Mouse (Mus musculus) MEL (cell line): ENCODE data around the gene Rsu1. TPM values are rescaled to one million over a fixed set of nuclear protein-coding genes. Genes with fewer than 3 reads are reported as not detected.
A peak's percentile ranks its signal among the peaks of the same experiment; 100 is the strongest.
"Not testable (repeated sequence)": the region's sequence is repeated elsewhere in the genome, so short reads cannot be mapped to it uniquely, and the experiment has no call there.

ENCODE experiments used
- DNase-seq: peaks from one replicate; pipeline ENCODE4 v3.0.0; 2011; ENCODE audit warnings: low read depth, low spot score
- H3K27ac ChIP-seq: 2 replicates; pipeline ENCODE4 v1.5.1; 2012; ENCODE audit warnings: low read depth, mild to moderate bottlenecking, control low read depth, low read length, moderate library complexity; ENCODE audit not compliant: control insufficient read depth
- H3K27me3 ChIP-seq, 2 experiments: fragments of 150-350 bp in 1 of 2; sonication (generic) in 1 of 2; 2 replicates each; pipeline ENCODE4 v1.6.1; 2012; ENCODE audit warnings: low read length in 2 of 2, mild to moderate bottlenecking in 2 of 2, improper control_type of control experiment in 1 of 2, moderate library complexity in 1 of 2; ENCODE audit not compliant: insufficient read depth in 2 of 2, control insufficient read depth in 1 of 2
- H3K36me3 ChIP-seq, 2 experiments: 2 replicates each; pipeline ENCODE4 v1.6.1; 2012 to 2014; ENCODE audit warnings: low read length in 2 of 2, improper control_type of control experiment in 1 of 2, inconsistent platforms in 1 of 2, mild to moderate bottlenecking in 1 of 2; ENCODE audit not compliant: insufficient read depth in 2 of 2, control insufficient read depth in 1 of 2
- H3K4me1 ChIP-seq, 2 experiments: fragments of 150-350 bp in 1 of 2; sonication (generic) in 1 of 2; 2 replicates each; pipeline ENCODE4 v1.6.1; 2012; ENCODE audit warnings: low read length in 2 of 2, improper control_type of control experiment in 1 of 2, mild to moderate bottlenecking in 1 of 2; ENCODE audit not compliant: insufficient read depth in 2 of 2, control insufficient read depth in 1 of 2
- H3K4me3 ChIP-seq, 2 experiments: fragments of 150-350 bp in 1 of 2; sonication (generic) in 1 of 2; 2 replicates each; pipeline ENCODE4 v1.5.1; 2012; ENCODE audit warnings: low read depth in 2 of 2, low read length in 2 of 2, mild to moderate bottlenecking in 2 of 2, moderate library complexity in 2 of 2, control low read depth in 1 of 2, improper control_type of control experiment in 1 of 2; ENCODE audit not compliant: control insufficient read depth in 1 of 2, insufficient read depth in 1 of 2
- H3K79me2 ChIP-seq: 2 replicates; pipeline ENCODE4 v1.6.1; 2012; ENCODE audit warnings: mild to moderate bottlenecking, low read length, moderate library complexity; ENCODE audit not compliant: control insufficient read depth, poor library complexity, insufficient read depth
- H3K9ac ChIP-seq: 2 replicates; pipeline ENCODE4 v1.6.1; 2012; ENCODE audit warnings: low read depth, mild to moderate bottlenecking, control low read depth, low read length, moderate library complexity; ENCODE audit not compliant: control insufficient read depth, poor library complexity, severe bottlenecking
- H3K9me3 ChIP-seq: fragments of 150-350 bp; sonication (generic); replicated peaks from 2 replicates; pipeline ENCODE4 v1.6.1; 2012; ENCODE audit warnings: mild to moderate bottlenecking, low read length, improper control_type of control experiment, moderate library complexity; ENCODE audit not compliant: insufficient read depth
- BHLHE40 ChIP-seq: IDR thresholded peaks from 2 replicates; pipeline ENCODE4 v1.6.1; 2012; ENCODE audit warnings: low read depth, mild to moderate bottlenecking, inconsistent platforms, low read length, improper control_type of control experiment, borderline replicate concordance
- CHD1 ChIP-seq: IDR thresholded peaks from 2 replicates; pipeline ENCODE4 v1.6.1; 2012; ENCODE audit warnings: low read depth, mild to moderate bottlenecking, inconsistent platforms, low read length, improper control_type of control experiment
- EP300 ChIP-seq, 2 experiments: IDR thresholded peaks; 2 replicates each; pipeline ENCODE4 v1.6.1; 2011; ENCODE audit warnings: improper control_type of control experiment in 2 of 2, low read length in 2 of 2, low read depth in 1 of 2, mild to moderate bottlenecking in 1 of 2
- GATA1 ChIP-seq: IDR thresholded peaks from 2 replicates; pipeline ENCODE4 v1.6.1; 2011; ENCODE audit warnings: low read depth, low read length, improper control_type of control experiment
- KAT2A ChIP-seq: conservative IDR thresholded peaks from 2 replicates; pipeline ENCODE4 v1.6.1; 2012; ENCODE audit warnings: low read depth, low read length, improper control_type of control experiment, inconsistent platforms
- MAFK ChIP-seq: IDR thresholded peaks from 2 replicates; pipeline ENCODE4 v1.6.1; 2011; ENCODE audit warnings: low read depth, mild to moderate bottlenecking, low read length, improper control_type of control experiment, borderline replicate concordance
- MAX ChIP-seq: IDR thresholded peaks from 2 replicates; pipeline ENCODE4 v1.6.1; 2011; ENCODE audit warnings: low read length, improper control_type of control experiment
- MEF2A ChIP-seq: IDR thresholded peaks from 2 replicates; pipeline ENCODE4 v1.6.1; 2014; ENCODE audit warnings: low read depth, mild to moderate bottlenecking, inconsistent platforms, low read length, improper control_type of control experiment; ENCODE audit not compliant: poor library complexity, insufficient replicate concordance, severe bottlenecking; ENCODE audit errors: extremely low read depth
- NELFE ChIP-seq: IDR thresholded peaks from 2 replicates; pipeline ENCODE4 v1.6.1; 2011; ENCODE audit warnings: low read depth, low read length, improper control_type of control experiment
- POLR2AphosphoS5 ChIP-seq: IDR thresholded peaks from 2 replicates; pipeline ENCODE4 v1.6.1; 2012; ENCODE audit warnings: low read depth, borderline replicate concordance, mild to moderate bottlenecking, inconsistent platforms, low read length, moderate library complexity, mixed read lengths
- SMC3 ChIP-seq: IDR thresholded peaks from 2 replicates; pipeline ENCODE4 v1.6.1; 2011; ENCODE audit warnings: low read depth, low read length, improper control_type of control experiment
- USF2 ChIP-seq, 2 experiments: IDR thresholded peaks; 2 replicates each; pipeline ENCODE4 v1.6.1; 2011 to 2012; ENCODE audit warnings: improper control_type of control experiment in 2 of 2, low read length in 2 of 2, borderline replicate concordance in 1 of 2, inconsistent platforms in 1 of 2, low read depth in 1 of 2, mild to moderate bottlenecking in 1 of 2; ENCODE audit not compliant: insufficient read depth in 1 of 2
- ZKSCAN1 ChIP-seq: IDR thresholded peaks from 2 replicates; pipeline ENCODE4 v1.6.1; 2012; ENCODE audit warnings: low read depth, mild to moderate bottlenecking, inconsistent platforms, low read length, improper control_type of control experiment, moderate library complexity
- polyA plus RNA-seq, 2 experiments: library from polyadenylated mRNA; stranded (reverse) in 1 of 2; unstranded in 1 of 2; fragments of >175 nt in 1 of 2; fragments of >200 nt in 1 of 2; gene quantifications; 2 replicates each; pipeline versions ENCODE4 v1.2.1 to v1.2.4; 2012; ENCODE audit warnings: low replicate concordance in 2 of 2, low read depth in 1 of 2; ENCODE audit not compliant: insufficient read length in 2 of 2, insufficient read depth in 1 of 2, missing spikeins in 1 of 2
- total RNA-seq: library from RNA; depleted of rRNA; stranded (reverse); fragments of 300-350 nt; gene quantifications from 2 replicates; pipeline ENCODE4 v1.2.3, GENCODE M21; 2012

Rsu1 gene
- total and polyA plus RNA-seq, 3 experiments = 58.1 to 81.9 TPM; not detected in 1

DNA sequence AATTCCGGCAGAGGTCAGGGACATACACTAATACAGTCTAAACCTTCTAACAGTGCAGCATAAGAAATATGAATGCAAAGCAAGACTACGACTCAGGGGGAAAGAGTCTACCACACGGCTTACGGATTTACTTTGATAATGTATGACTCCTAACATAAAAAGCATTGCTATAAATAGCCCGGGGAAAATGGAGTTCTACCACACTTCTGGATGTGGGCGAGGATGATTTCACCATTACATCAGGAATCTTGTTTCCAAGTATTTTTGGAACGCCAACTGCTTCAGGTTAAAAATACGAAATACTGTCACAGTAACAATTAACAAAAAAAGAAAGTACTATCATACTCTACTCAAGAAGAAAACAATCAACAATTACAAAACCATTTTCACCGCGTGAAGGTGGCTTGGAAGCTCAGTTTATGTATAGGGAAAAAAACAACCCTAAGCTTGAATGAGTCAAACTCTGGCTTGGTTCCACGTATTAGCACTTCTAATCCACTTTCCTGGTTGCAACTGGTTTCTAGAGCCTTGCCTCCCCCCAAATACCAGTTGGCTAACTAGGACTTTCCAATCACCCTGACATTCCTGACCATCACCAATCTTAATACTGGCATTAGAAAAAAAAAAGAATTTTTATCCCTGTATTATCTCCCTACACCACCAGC lies 82.3 kb downstream of the Rsu1 start:
- no peaks in the 10 kb centered on the region for H3K79me2 ChIP-seq
- no peak for TF ChIP-seq SMC3
- TF ChIP-seq BHLHE40 = no peak
- TF ChIP-seq CHD1 = no peak
- TF ChIP-seq KAT2A = no peak
- no peak for TF ChIP-seq USF2 (IDR thresholded peaks at IDR 0.05; ENCODE audit: borderline replicate concordance in 1 of 2, insufficient read depth in 1 of 2, low read depth in 1 of 2, low read length in 2 of 2)
- no peak for TF ChIP-seq MEF2A
- H3K9me3 ChIP-seq = no peaks in the 10 kb centered on the region
- no peaks in the 10 kb centered on the region for H3K27me3 ChIP-seq
- no peak overlapping the region for H3K4me3 ChIP-seq
- peaks cover 0 to 10% of the 10 kb centered on the region in 2 experiments; a peak in 2 of 4 replicates for H3K36me3 ChIP-seq
- no peak overlapping the region for H3K9ac ChIP-seq
- no peak overlapping the region for H3K27ac ChIP-seq
- peaks cover 0 to 6% of the 10 kb centered on the region in 2 experiments; a peak in 2 of 4 replicates for H3K4me1 ChIP-seq
- no peak for DNase-seq

- peak overlapping the region; percentile 52; the same call in 1 of the 2 replicates for H3K27ac ChIP-seq
- DNase-seq = peak; percentile 30
- peaks cover 10 to 11% of the 10 kb centered on the region in 2 experiments for H3K4me1 ChIP-seq
- peaks cover 0 to 13% of the 10 kb centered on the region in 2 experiments; a peak in 2 of 4 replicates for H3K36me3 ChIP-seq
- no peak overlapping the region for H3K9ac ChIP-seq
- H3K79me2 ChIP-seq = no peaks in the 10 kb centered on the region
- no peak overlapping the region for H3K4me3 ChIP-seq
- H3K9me3 ChIP-seq = no peaks in the 10 kb centered on the region
- no peak for TF ChIP-seq ZKSCAN1
- no peak for TF ChIP-seq POLR2AphosphoS5
- TF ChIP-seq MAFK = no peak
- no peak for TF ChIP-seq NELFE
- no peak for TF ChIP-seq MAX
- no peak for TF ChIP-seq CHD1
- TF ChIP-seq EP300 (IDR thresholded peaks at IDR 0.05; ENCODE audit: low read depth in 1 of 2, low read length in 2 of 2) = no peak
- TF ChIP-seq GATA1 = no peak
- H3K27me3 ChIP-seq = no peaks in the 10 kb centered on the region
Observed at GRCm38 (mm10) chr2:13183124-13183523, 88.1 kb downstream of the Rsu1 start.

DNA sequence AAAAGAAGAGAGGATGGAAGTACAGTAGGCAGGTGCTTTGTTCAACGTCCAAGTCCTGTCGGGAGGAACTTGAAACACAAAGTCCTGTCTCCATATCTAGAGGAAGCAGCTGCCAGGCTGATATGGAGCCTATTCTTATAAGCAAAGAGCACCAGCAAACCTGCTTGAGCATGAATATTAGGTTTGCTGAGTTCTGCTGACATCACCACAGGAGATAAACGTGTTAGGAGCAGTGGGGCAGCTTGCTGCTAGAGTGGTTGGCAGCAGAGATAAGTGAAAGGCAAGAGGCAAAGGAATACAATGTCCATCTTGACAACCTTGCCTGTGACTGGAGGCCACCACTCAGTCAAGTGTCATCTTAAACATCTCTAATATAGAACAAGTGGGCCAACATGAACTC lies 89.3 kb downstream of the Rsu1 start:
- H3K79me2 ChIP-seq, H3K9me3 ChIP-seq, DNase-seq, H3K27me3 ChIP-seq, H3K9ac ChIP-seq, H3K27ac ChIP-seq, H3K4me3 ChIP-seq: not testable (repeated sequence)
- Histone ChIP-seq H3K4me1 (peaks cover 10 to 11% of the 10 kb centered on the region in 2 experiments), H3K36me3 (peaks cover 0 to 13% of the 10 kb centered on the region in 2 experiments; a peak in 2 of 4 replicates)
